Comparison of ENCODE assay signal across 20 mouse cellular contexts in the genomic region with DNA sequence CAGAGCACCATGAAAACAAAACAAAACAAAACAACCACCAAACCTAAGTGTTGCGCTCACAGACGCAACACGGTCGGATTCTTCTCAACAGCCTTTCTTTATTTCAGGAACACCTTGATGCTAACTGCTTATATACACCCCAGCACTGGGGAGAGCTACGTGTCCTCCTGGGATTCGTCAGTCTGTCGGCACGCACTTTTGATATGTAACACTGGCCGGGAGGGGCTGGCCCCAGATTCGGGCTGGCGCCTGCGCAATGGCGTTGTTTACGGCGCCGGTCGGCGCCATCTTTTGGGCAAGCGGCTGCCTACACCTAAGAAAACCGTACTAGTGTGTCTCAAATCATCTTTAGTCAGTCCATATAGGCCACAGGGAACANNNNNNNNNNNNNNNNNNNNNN. TPM values are rescaled to one million over a fixed set of nuclear protein-coding genes. Genes with fewer than 3 reads are reported as not detected.
DNase-seq lines count a peak whose midpoint lies in the region; ATAC-seq and TF ChIP-seq lines count a peak whose summit lies in the region.
"Had no signal": no experiment of that assay in that cellular context is flagged by ENCODE, and none has a peak within 500 bp of the region (broad histone marks: within the 10 kb centered on the region; RNA-seq: fewer than 3 reads in every experiment).

No protein-coding gene starts in this region.

- H3K9ac ChIP-seq in forebrain, embryonic 11.5 days (ENCODE audit: low read length) = no peak overlapping the region
- no peak overlapping the region for H3K9ac ChIP-seq in forebrain, embryonic 15.5 days (replicated peaks)
- H3K9ac ChIP-seq: embryonic facial prominence, embryonic 12.5 days; forebrain, embryonic 12.5 days; forebrain, postnatal 0 days had no signal

- DNase-seq in forebrain, embryonic 11.5 days (ENCODE audit: low spot score) = peak; percentile 41
- no peak for DNase-seq in testis, postnatal 10 days (ENCODE audit: low spot score)
- peak; percentile 88 for DNase-seq in R1 (ENCODE audit: low read depth, low spot score)
- DNase-seq in cerebellum, adult 11-12 months = no peak
- DNase-seq in cerebellum, postnatal 25 days = no peak
- DNase-seq: cerebellum, adult 9-11 months had no signal

- H3K4me3 ChIP-seq in forebrain, embryonic 11.5 days (ENCODE audit: low read depth, low read length) = no peak overlapping the region
- H3K4me3 ChIP-seq in forebrain, embryonic 15.5 days = no peak overlapping the region
- peak overlapping the region; percentile 39 for H3K4me3 ChIP-seq in testis, adult 2 months (ENCODE audit: control insufficient read depth, low read depth, low read length)
- H3K4me3 ChIP-seq: embryonic facial prominence, embryonic 10.5 days; embryonic facial prominence, embryonic 12.5 days; forebrain, embryonic 12.5 days had no signal

- 92% methylated on average over 20 of the region's 20 CpGs for WGBS in forebrain, embryonic 11.5 days
- 94% methylated on average over 20 of the region's 20 CpGs for WGBS in forebrain, embryonic 15.5 days

- TF ChIP-seq POLR2A in testis, adult 2 months (IDR thresholded peaks at IDR 0.05; ENCODE audit: control insufficient read depth, low read depth, low read length) = no peak

- H3K27ac ChIP-seq in forebrain, embryonic 11.5 days (ENCODE audit: low read depth, low read length) = no peak overlapping the region
- H3K27ac ChIP-seq in forebrain, embryonic 15.5 days (replicated peaks) = no peak overlapping the region
- H3K27ac ChIP-seq in testis, adult 2 months (ENCODE audit: control insufficient read depth, insufficient read depth, low read depth, low read length) = peak overlapping the region; percentile 51; the same call in 1 of the 2 replicates
- H3K27ac ChIP-seq: embryonic facial prominence, embryonic 10.5 days; embryonic facial prominence, embryonic 12.5 days; forebrain, embryonic 12.5 days had no signal

- no peak for TF ChIP-seq CTCF in testis, adult 2 months (IDR thresholded peaks at IDR 0.05; ENCODE audit: control insufficient read depth, insufficient read depth, insufficient replicate concordance, low read depth, low read length)

- no peaks in the 10 kb centered on the region for H3K36me3 ChIP-seq in forebrain, embryonic 11.5 days (ENCODE audit: control insufficient read depth, insufficient read depth, low read length)
- no peaks in the 10 kb centered on the region for H3K36me3 ChIP-seq in forebrain, embryonic 15.5 days
- H3K36me3 ChIP-seq in testis, adult 2 months (ENCODE audit: control insufficient read depth, insufficient read depth, low read length) = no peaks in the 10 kb centered on the region
- H3K36me3 ChIP-seq: embryonic facial prominence, embryonic 10.5 days; embryonic facial prominence, embryonic 12.5 days; forebrain, embryonic 12.5 days; G1E had no signal

- H3K27me3 ChIP-seq in forebrain, embryonic 11.5 days (ENCODE audit: control insufficient read depth, insufficient read depth, low read length) = no peaks in the 10 kb centered on the region; the same call in 1 of the 2 replicates
- no peaks in the 10 kb centered on the region for H3K27me3 ChIP-seq in forebrain, embryonic 15.5 days
- no peaks in the 10 kb centered on the region for H3K27me3 ChIP-seq in testis, adult 2 months (ENCODE audit: control insufficient read depth, insufficient read depth, low read length)
- H3K27me3 ChIP-seq: CH12.LX; embryonic facial prominence, embryonic 12.5 days; forebrain, embryonic 12.5 days; Patski had no signal

- H3K4me1 ChIP-seq in forebrain, embryonic 11.5 days (replicated peaks; ENCODE audit: control insufficient read depth, insufficient read depth, low read length) = no peaks in the 10 kb centered on the region
- H3K4me1 ChIP-seq in forebrain, embryonic 15.5 days = no peaks in the 10 kb centered on the region
- peaks cover 6% of the 10 kb centered on the region for H3K4me1 ChIP-seq in testis, adult 2 months (ENCODE audit: control insufficient read depth, insufficient read depth, low read length)
- H3K4me1 ChIP-seq: embryonic facial prominence, embryonic 10.5 days; embryonic facial prominence, embryonic 12.5 days; forebrain, embryonic 12.5 days had no signal

- no peaks in the 10 kb centered on the region for H3K9me3 ChIP-seq in forebrain, embryonic 11.5 days (ENCODE audit: control insufficient read depth, low read length)
- no peaks in the 10 kb centered on the region for H3K9me3 ChIP-seq in forebrain, embryonic 15.5 days
- H3K9me3 ChIP-seq: embryonic facial prominence, embryonic 10.5 days; embryonic facial prominence, embryonic 12.5 days; forebrain, embryonic 12.5 days; G1E had no signal

- no peak for ATAC-seq in forebrain, embryonic 11.5 days (replicated peaks; ENCODE audit: low FRiP score)
- ATAC-seq in forebrain, embryonic 15.5 days (replicated peaks) = no peak
- ATAC-seq: activated CD4-positive, CD25-positive, alpha-beta regulatory T cell, adult 4 months; Patski had no signal

- H3K4me2 ChIP-seq in forebrain, embryonic 11.5 days (ENCODE audit: low read depth, low read length, severe bottlenecking) = no peak overlapping the region
- no peak overlapping the region for H3K4me2 ChIP-seq in forebrain, embryonic 15.5 days (replicated peaks)
- H3K4me2 ChIP-seq: embryonic facial prominence, embryonic 12.5 days; forebrain, embryonic 12.5 days had no signal

RNA-seq across cellular contexts. Expression of gene 9830107B12Rik, which starts 25.6 kb away (rescaled TPM):
- not detected in 2 replicates for polyA plus RNA-seq in forebrain, embryonic 11.5 days (2014; fragmentation: Nextera tagmentation; extraction: Ambion mirVana)
- not detected in 2 replicates for polyA plus RNA-seq in forebrain, embryonic 15.5 days (2015; fragmentation: Nextera tagmentation; extraction: Ambion mirVana)
- polyA plus RNA-seq in testis, adult 2 months (2012; rRNA removed) = not detected in 2 replicates
- polyA plus RNA-seq: activated CD4-positive, CD25-positive, alpha-beta regulatory T cell, adult 4 months; CD4-positive, CD25-positive, alpha-beta regulatory T cell, adult 4 months; cortical plate, adult 2 months; embryonic facial prominence, embryonic 10.5 days; embryonic facial prominence, embryonic 12.5 days; embryonic facial prominence, embryonic 14.5 days; forebrain, embryonic 12.5 days; forebrain, embryonic 14.5 days; forebrain, postnatal 0 days; G1E; Patski had no signal

RNA-seq across cellular contexts. Expression of gene 1700067P10Rik, which starts 31.3 kb away (rescaled TPM):
- polyA plus RNA-seq in forebrain, embryonic 11.5 days (2014; fragmentation: Nextera tagmentation; extraction: Ambion mirVana) = not detected in 2 replicates
- not detected in 2 replicates for polyA plus RNA-seq in forebrain, embryonic 15.5 days (2015; fragmentation: Nextera tagmentation; extraction: Ambion mirVana)
- polyA plus RNA-seq in testis, adult 2 months (2012; rRNA removed) = 159 and 164 TPM in 2 replicates
- polyA plus RNA-seq: activated CD4-positive, CD25-positive, alpha-beta regulatory T cell, adult 4 months; CD4-positive, CD25-positive, alpha-beta regulatory T cell, adult 4 months; embryonic facial prominence, embryonic 10.5 days; embryonic facial prominence, embryonic 12.5 days; embryonic facial prominence, embryonic 14.5 days; forebrain, embryonic 12.5 days; forebrain, embryonic 14.5 days; forebrain, postnatal 0 days; G1E; Patski had no signal

RNA-seq across cellular contexts. Expression of gene A530064D06Rik, which starts 46.6 kb away (rescaled TPM):
- polyA plus RNA-seq in forebrain, embryonic 11.5 days (2014; fragmentation: Nextera tagmentation; extraction: Ambion mirVana) = not detected in 2 replicates
- polyA plus RNA-seq in forebrain, embryonic 15.5 days (2015; fragmentation: Nextera tagmentation; extraction: Ambion mirVana) = not detected in 2 replicates
- polyA plus RNA-seq in testis, adult 2 months (2012; rRNA removed) = 0.05 and 0.07 TPM in 2 replicates
- polyA plus RNA-seq: activated CD4-positive, CD25-positive, alpha-beta regulatory T cell, adult 4 months; CD4-positive, CD25-positive, alpha-beta regulatory T cell, adult 4 months; cortical plate, adult 2 months; embryonic facial prominence, embryonic 10.5 days; forebrain, embryonic 12.5 days; forebrain, embryonic 14.5 days; forebrain, postnatal 0 days; G1E had no signal

Comparison
In these comparisons a context has a peak if more than half of its experiments do, and no peak if none do; other contexts are left out.
1. DNase-seq: peak in forebrain, embryonic 11.5 days (single experiment) and R1 (single experiment); none in testis, postnatal 10 days (single experiment), cerebellum, adult 11-12 months (single experiment) and cerebellum, postnatal 25 days (0 of 2).
2. RNA of gene 1700067P10Rik, which starts 31.3 kb away (polyA plus RNA-seq): 159 to 164 TPM in testis, adult 2 months; not detected in forebrain, embryonic 11.5 days and not detected in forebrain, embryonic 15.5 days; every median in the first group is over 100 times any median in the second.